Mouse (Mus musculus) thymus, postnatal 14 days (tissue): ENCODE data around the gene Fblim1.

Experiments used
- DNase-seq: peaks from one replicate; pipeline ENCODE4 v3.0.0; 2021

The Fblim1 gene

GRCm38 (mm10) chr4:141605861-141606260 lies at the start of gene Fblim1:
Fblim1 (minus strand) TSS chr4:141606096.
- no peak for DNase-seq

DNA sequence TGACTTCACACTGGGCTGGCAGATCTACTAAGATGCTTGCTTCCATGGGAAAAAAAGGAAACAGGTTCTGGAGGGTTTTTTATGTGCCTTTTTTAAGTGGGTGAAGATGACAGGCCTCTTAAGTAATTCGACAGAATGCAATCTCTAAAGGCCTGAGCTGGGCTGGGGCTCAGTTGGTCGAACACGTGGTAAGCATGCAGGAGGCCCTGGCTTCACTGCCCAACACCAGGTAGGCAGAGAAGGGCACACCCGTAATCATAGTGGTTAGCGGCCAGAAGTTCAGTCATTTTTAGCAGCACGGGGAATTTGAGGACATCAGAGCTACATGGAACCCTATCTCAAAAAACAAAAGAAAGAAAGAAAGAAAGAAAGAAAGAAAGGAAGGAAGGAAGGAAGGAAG lies 48.6 kb upstream of the Fblim1 start:
- DNase-seq = no peak

GRCm38 (mm10) chr4:141653813-141654212 lies 47.9 kb upstream of the Fblim1 start:
- DNase-seq = no peak

GRCm38 (mm10) chr4:141653044-141653443 lies 47.1 kb upstream of the Fblim1 start:
- DNase-seq = no peak

- DNase-seq = no peak
Observed at GRCm38 (mm10) chr4:141651944-141652343, 46.0 kb upstream of the Fblim1 start.

DNA sequence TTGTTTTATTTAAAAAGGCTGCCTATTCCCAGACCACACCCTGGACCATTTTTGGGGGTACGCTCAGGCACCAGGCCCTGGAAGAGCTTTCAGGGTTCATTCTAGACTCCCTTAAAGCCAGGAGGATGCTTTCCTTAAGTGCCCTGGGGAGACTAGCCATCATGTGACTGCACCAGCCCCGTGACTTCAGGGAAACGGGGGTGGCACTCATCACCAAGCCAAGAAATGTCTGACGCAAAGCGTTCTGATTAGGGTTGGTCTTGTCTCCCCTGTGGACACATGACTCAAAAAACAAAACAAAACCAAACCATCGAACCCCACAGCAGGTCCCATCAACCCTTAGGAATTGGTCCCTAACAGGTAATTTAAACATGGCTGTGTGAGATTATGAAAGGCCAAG lies 45.4 kb upstream of the Fblim1 start:
- DNase-seq = no peak

- no peak for DNase-seq
Observed at GRCm38 (mm10) chr4:141649244-141649643, 43.3 kb upstream of the Fblim1 start.

DNA sequence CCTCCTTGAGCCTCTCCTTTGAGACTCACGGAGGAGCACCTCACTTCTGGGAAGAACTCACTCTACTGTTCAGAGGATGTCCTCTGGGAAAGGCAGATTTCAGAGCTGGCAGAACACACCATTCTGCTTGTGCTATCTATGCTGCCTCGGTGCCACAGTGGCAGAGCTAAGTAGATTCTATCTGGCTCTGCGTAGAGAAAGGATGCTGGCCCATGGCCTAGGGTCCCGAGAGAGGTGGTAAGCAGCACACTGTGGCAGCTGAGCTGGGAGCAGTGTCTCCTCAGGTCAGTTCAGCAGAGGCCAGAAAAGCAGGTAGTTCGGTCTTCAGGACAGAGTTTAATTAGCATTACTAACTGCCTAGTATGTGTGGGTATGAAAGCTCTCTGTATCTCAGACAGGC lies 42.4 kb upstream of the Fblim1 start:
- DNase-seq = no peak

GRCm38 (mm10) chr4:141647187-141647586 lies 41.3 kb upstream of the Fblim1 start:
- no peak for DNase-seq

DNA sequence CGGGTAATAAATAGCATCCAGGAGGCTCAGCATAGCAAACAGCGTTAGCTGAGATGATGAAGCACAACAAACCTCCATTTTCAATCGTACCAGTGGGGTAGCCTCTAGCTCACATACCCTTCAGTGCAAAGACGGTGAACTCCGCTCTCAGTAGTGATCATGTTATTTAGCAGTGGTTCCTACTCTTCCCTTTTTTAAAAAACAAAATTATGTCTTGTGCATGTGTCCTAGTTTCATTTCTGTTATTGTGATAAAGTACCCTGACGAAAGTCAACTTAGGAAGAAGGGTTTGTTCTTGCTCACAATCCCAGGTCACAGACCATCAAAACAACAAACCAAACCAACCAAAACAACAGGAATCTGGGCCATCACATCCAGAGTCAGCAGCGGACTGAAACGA lies 40.1 kb upstream of the Fblim1 start:
- no peak for DNase-seq

- no peak for DNase-seq
Observed at GRCm38 (mm10) chr4:141643118-141643855, 37.4 kb upstream of the Fblim1 start.

DNA sequence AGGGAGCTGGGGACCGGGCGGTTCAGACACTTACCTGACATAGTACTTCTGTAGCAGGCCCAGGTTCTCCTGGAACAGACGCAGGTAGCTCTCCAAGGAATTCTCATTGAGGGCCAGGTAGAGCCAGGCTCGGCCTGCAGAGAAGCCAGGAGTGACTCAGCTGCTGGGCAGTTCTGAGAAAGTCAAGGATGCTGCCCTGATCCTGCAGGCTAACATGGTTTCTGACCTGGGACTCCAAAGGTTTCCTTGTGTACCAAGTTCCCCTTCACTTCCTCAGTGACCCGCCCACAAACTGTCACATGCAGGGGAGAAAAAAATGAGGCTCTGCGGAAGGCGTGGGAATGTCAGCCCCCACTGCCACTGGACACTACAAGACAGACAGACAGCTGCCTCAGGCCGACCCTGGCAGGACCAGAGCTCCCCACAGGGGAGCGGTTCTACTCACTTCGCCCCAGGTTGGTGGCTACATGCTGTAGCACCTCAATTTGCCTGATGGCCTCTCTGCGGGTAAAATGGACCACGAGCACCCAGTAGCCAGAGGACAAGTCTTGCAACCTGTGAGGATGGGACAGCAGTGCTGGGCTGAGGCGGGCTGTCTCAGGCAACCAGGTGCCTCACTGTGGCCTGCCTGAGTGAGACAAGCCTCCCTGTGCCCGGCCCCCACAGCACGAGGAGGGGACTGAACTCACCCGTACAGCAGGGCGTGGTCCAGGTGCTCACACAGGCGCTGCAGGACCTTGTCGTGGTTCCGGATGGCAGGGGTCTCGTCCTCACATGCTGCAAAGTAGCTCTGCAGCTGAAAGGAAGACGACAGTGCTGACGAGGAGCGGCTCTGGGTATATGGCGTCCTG lies 36.3 kb upstream of the Fblim1 start:
- no peak for DNase-seq

DNA sequence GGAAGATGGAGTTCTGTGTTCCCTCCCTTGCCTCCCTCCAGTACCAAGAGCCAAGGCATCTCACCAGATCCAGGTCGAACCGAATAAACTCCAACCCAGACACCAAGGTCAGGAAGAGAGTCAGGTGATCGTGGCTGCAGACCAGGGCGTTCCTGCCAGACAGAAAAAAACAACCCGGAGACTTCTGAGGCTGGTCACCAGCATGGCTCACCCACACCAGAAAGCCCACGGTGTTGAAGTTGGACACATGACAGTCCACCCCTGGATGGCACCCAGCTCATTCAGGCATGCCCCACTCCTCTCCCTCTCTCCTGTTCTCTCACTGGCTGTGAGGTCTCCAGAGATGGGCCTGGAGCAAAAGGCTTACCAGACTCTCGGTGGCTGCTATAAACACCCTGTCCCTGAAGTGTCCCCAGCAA lies 35.5 kb upstream of the Fblim1 start:
- no peak for DNase-seq

- no peak for DNase-seq
Observed at GRCm38 (mm10) chr4:141639474-141639873, 33.6 kb upstream of the Fblim1 start.

DNA sequence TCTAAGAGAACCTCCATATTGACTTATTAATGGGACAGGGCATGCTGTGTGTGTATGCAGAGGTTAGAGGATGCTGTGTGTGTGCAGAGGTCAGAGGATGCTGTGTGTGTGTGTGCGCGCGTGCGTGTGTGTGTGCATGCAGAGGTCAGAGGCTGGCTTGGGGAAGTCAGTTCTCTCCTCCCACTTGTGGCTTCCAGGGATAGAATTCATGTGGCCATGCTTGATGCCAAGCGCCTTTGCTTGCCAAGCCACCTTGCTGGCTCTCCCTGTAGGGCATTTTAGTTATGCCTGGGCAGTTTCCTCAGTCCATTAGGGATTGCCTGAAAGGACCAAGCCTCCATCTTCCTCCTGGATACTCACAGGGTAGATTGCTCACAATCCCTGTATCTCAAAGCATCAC lies 30.8 kb upstream of the Fblim1 start:
- no peak for DNase-seq

DNA sequence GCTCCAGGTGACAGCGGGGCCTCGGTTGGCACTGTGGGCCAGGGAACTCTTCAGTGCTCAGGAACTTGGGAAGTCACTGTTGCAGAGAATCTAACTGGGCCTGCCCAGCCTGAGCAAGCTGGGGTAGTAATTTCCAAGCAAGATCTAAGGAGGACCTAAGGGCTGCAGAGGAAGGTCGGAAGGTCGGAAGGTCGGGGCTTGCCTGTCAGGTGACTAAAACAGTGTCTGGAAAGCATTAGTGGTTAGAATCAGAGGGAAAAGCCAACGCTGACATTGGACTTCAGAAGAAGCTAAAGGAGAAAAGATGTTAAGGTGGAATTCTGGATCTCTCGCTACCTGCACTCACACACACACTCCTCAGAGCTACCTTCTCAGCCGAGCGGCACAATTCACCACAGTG lies 30.1 kb upstream of the Fblim1 start:
- DNase-seq = no peak

- DNase-seq = no peak
Observed at GRCm38 (mm10) chr4:141632111-141632873, 26.4 kb upstream of the Fblim1 start.

DNA sequence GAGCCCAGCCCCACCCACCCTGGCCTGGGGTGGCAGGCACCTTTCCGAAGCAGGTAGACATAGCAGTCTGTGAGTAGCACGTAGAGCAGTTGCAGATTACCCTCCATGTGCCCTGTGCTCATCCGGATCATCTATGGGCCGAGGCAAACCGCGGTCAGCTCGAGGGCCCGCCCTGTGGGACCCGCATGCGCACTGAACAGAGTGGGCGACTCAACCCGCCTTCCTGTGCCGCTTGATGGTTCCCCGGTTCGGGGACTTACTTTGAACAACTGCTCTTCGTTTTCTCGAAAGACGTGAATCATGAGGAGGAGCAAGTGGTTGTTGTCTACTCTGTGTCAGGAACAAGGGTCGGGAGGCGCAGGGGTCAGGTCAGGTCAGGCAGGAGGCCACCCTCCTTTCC lies 25.4 kb upstream of the Fblim1 start:
- no peak for DNase-seq

DNA sequence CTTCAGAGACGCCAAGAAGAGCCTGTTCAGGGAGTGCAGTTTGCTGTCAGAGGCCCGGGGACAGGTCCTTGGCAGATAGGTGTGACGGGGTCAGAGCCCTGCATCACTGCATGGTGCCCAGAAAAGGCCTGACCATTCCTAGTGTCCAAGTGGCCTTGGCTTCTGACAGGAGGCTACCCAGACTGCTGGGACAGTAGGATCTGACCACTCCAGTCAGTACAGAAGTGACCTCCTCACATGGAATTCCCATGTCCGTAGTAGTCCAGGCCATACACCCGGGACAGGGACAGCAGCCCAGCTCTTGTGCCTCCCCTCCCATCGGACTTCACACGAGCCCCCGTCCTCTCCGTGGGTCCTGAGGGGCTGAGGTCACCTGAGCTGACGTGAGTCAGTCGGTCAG lies 24.1 kb upstream of the Fblim1 start:
- DNase-seq = no peak

- DNase-seq = no peak
Observed at GRCm38 (mm10) chr4:141628661-141629060, 22.8 kb upstream of the Fblim1 start.

DNA sequence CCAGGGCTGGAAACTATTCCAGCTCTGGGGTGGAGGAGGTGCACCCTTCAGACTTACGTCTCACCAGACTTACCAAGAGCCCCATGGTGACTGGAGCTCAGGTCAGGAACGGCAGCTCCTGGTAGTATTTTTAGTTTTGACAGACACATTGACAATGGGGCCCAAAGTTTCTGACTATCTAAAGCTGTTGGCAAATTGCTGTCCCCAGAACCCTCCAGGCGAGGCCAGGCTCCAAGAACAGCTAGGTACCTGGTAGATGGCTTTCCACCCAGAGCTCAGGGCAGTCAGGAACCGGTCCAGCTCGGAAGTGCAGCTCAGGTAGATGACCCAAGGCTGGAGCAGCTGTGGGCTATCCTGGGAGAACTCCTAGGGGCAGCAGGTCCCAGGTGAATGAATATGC lies 21.6 kb upstream of the Fblim1 start:
- DNase-seq = no peak

GRCm38 (mm10) chr4:141625774-141626550 lies 20.1 kb upstream of the Fblim1 start:
- DNase-seq = no peak
